Mouse (Mus musculus) left cerebral cortex, postnatal 4 days (tissue): ENCODE measurements at regions not wholly inside any gene's neighbourhood (a gene's known extent, or its start where the extent isn't known, plus 50 kb on each side); places are given as distances from the start of the nearest gene placed in this dataset.

Source experiments
- DNase-seq: peaks from one replicate; pipeline ENCODE4 v3.0.0-alpha.2; 2022
- intact Hi-C: fragments of 180-260 bp; cut with DNase I; formaldehyde crosslinking; loops from one replicate; pipeline ENCODE4 v1.15.1; 2025

GRCm38 (mm10) chr5:64632171-64632570 lies 171.0 kb upstream of the Klf3 start:
- no peak for DNase-seq
- intact Hi-C loops, result no loop called here

DNA sequence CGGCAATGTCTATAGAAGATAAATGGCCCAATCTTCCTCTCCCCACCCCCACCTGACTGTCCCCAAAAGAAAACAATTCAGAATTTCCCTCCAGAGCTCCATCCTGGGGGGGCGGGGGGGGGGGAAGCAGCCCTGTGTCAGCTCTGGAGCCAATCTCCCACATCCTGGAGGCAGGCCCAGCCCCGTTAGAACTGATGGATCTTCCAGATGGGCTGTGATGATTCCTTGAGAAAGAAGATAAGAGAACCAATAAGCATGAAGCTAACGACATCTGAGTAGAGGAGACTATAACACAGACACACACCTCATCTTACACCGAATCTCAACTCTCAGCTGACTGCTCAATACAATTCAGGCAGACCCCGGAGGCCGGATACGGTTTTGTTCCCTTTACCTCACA lies 169.2 kb upstream of the Klf3 start:
- intact Hi-C loops, result no loop called here

DNA sequence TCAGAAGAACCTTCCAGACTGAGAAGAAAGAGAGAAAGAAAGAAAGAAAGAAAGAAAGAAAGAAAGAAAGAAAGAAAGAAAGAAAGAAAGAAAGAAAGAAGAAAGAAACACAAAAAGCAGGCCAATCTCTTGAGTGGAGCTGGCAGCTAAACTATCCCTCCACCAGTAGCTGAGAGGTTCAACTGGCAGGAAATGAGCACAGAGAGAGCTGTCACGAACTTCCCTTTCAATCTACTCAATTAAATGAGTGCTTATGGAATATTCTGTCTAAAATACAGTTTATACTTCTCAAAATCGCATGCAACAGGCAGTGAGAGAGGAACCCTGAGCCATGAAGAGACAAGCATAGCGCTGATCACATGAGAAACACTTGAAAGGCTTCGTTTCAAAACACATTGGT lies 168.5 kb upstream of the Klf3 start:
- no peak for DNase-seq
- intact Hi-C loops, result no loop called here

More for the DNA sequence above, 169.2 kb upstream of the Klf3 start:
- DNase-seq, result no peak

GRCm38 (mm10) chr5:64636301-64636700 lies 166.9 kb upstream of the Klf3 start:
- intact Hi-C loops, result no loop called here
- DNase-seq, result no peak

DNA sequence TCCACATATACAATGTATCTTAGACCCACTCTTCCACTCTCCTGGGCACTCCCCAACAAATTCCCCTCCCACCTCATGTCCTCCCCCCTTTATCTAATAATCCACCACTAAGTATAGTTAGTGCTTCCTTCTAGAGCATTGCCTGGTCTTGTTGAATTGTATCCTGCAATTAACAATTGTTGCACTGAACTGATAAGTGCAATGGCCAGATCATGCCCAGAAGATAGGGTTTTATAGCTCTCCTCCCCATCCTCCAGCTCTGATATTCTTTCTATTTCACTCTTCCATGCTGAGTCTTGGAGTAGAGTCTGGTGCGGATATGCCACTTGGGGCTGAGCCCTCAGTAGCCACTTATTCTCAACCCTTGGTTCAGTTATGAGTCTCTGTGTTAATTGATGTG lies 159.6 kb upstream of the Klf3 start:
- no peak for DNase-seq
- intact Hi-C loops, result no loop called here

GRCm38 (mm10) chr5:64647417-64648125 lies 155.6 kb upstream of the Klf3 start:
- intact Hi-C loops, result loop anchor here (5.0 kb wide), 1 partner anchor 155 kb away; the partner anchor contains the start of gene Klf3
- DNase-seq, result peak; percentile 76

GRCm38 (mm10) chr5:64648492-64648891 lies 154.7 kb upstream of the Klf3 start:
- intact Hi-C loops, result loop anchor here (5.0 kb wide), 1 partner anchor 154 kb away; the partner anchor contains the start of gene Klf3
- DNase-seq, result peak; percentile 31

DNA sequence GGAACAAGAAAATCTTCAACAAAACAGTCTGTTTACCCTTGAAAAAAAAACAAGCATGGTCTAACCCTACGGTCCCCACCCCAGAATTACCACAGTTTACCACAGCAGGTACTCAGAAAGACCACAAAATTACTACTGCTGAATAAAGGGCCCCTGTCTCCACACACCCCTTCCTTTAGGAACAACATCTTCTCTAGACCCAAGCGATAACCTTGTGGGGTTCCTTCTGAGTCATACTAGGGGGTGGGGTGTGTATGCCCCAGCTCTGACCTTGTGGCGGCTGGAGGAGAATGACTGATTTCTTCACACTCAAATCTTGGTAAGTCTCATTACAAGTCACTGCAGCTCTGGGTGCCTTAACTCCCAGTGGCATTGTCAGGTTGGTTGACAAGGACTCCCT lies 151.8 kb upstream of the Klf3 start:
- intact Hi-C loops, result no loop called here
- DNase-seq, result no peak

DNA sequence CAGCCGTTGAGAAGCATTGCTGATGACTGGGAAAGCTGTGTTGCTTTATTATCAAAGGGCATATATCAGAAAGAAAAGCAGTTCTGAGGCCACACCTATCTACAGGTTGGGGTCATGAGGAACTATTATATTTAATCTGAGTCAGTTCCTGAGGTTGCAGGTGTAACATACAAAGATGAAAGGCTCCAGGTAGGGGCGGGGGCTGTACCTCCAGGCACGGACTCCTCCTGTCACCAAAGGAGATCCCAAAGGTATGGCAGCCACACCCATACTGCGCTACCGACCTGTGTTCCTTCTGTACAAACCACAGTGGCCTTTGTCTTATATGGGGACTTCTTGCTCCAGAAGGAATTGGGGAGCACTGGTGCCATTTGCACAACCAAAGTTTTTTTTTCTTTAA lies 149.4 kb upstream of the Klf3 start:
- intact Hi-C loops, result no loop called here
- no peak for DNase-seq

GRCm38 (mm10) chr5:64655286-64655685 lies 147.9 kb upstream of the Klf3 start:
- no peak for DNase-seq
- intact Hi-C loops, result no loop called here

GRCm38 (mm10) chr5:64661959-64662358 lies 141.2 kb upstream of the Klf3 start:
- intact Hi-C loops, result no loop called here
- DNase-seq, result no peak

DNA sequence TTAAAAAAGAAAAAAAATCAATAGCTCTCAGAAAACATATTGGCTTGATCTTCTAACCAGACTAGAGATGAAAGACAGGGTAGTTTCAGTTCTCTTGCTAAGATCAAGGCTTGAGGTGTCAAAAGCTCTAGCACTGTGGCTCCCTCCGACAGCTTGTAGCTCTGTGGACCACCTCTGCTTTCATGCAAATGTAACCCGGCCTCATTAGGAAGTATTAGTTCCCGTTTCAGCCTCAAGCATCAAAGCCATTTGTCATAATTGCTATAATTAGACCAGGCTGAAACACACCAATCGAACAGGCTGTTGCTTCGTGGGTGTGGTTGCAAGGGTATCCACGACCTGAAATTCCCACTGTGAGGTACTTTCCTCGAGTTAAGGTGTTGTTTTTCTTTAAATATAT lies 140.7 kb upstream of the Klf3 start:
- intact Hi-C loops, result no loop called here
- DNase-seq, result no peak

DNA sequence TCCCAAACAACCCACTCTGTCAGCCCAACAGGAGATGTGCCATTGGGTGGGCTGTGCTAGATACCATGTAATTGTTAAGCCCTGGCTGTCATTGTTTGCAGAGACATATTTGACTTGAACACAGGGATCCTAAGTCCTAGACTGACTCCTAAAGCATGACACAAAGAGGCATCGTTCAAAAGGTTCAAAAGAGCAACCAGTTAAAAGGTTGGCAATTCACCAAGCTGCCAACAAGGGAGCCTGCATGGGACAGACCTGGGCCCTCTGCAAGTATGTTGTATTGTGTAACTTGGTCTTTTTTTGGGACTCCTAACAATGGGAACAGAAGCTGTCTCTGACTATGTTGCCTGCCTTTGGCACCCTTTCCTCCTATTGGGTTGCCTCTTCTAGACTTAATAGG lies 139.4 kb upstream of the Klf3 start:
- intact Hi-C loops, result no loop called here
- no peak for DNase-seq

DNA sequence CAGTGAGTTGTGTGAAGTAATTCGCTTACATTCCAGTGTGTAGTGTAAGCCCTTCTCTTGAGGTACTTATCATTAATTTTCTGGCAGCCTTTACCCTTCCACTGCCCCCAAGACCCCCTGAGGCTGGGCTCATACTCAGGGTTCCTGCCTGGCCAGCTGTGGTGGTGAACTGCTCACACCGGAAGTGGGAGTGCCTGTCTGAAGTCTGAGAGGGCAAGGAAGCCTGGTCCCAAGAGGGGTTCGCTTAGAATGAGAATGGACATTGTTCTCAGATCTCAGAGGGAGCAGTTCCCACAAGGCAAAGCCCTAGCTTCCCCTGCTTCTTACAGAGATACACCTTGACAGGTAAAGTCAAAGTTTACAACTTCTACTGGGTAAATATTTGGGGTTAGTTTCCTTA lies 138.1 kb upstream of the Klf3 start:
- DNase-seq, result no peak
- intact Hi-C loops, result no loop called here

- no peak for DNase-seq
- intact Hi-C loops, result no loop called here
Observed at GRCm38 (mm10) chr5:64666256-64666655, 136.9 kb upstream of the Klf3 start.

GRCm38 (mm10) chr5:64667053-64667452 lies 136.1 kb upstream of the Klf3 start:
- no peak for DNase-seq
- intact Hi-C loops, result no loop called here

- no peak for DNase-seq
- intact Hi-C loops, result no loop called here
Observed at GRCm38 (mm10) chr5:64673861-64674260, 129.3 kb upstream of the Klf3 start.

GRCm38 (mm10) chr5:64676214-64676945 lies 126.8 kb upstream of the Klf3 start:
- intact Hi-C loops, result no loop called here
- DNase-seq, result no peak

DNA sequence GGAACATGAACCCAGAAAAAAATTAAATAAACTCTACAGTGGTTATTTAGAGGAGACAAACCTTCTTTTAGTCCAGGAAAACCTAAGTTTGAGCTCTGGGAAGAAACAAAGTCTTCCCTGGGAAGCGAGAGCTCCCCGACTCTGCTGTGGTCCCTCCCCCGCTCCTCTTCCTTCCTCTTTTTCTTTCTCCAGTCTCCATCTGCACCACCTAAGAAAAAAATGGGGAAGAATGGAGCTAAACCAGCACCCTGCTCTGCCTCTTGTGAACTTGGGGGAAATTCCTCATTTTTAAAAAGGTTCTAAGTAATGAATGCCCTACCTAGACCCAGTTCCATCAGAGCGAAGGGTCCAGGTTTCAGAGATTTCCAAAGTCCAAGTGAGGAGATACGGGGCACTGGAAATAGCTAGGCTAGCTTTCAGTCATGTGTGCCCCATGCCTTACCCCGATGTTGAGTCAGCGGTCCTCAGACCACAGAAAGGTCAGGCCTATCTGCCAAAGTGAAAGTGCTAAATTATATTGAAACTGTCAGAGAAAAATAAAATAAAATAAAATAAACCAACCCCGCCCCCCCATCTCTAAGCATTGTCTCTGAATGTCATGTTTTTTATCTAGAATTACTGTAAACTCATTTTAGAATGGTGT lies 126.1 kb upstream of the Klf3 start:
- intact Hi-C loops, result no loop called here
- no peak for DNase-seq

DNA sequence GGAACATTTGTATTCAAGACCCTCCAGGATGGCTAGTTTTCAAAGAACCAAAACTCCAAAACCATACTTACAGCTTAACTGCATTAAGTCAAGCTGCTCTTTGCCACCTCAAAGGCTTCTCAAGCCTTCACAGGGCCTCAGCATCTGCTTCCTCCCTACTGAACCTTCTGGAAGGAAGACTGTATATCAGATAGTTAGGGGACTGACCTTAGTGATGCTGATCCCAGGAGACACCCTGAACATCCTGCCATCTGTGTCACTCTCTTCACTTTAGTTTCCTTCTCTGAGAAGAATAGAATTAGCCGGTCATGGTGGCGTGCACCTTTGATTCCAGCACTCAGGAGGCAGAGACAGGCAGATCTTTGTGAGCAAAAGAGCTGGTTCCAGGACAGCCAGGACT lies 124.5 kb upstream of the Klf3 start:
- intact Hi-C loops, result no loop called here
- no peak for DNase-seq

DNA sequence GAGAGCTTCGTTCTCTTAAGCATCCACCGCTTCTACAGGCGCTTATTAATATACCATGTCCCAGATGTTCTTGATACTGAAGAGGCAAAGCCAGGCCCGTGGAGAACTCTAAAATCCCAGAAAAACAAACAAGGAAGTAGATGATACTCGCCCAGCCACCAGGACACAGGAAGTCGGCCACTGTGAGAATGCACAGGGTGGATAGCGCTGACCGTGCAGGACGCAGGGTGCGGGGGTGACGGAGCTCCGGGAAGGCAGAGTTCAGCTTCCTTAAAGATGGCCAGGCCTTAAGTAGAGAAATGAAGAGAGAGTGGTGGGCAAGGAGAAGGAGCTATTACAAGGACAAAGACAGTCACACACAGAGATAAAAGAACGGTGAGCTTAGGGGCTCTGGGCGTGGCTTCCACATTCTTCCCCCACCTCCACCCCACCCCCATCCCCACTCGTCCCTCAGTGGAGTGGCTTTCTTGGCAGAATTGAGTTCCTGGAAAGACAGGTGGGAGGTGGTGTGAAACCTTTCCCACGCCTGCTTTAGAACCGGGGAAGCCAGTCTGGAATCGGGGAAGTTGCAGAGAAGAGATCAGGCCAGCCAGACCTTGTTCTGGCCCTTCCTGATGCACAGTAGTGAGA lies 123.1 kb upstream of the Klf3 start:
- no peak for DNase-seq
- intact Hi-C loops, result no loop called here
